In the genomic region with DNA sequence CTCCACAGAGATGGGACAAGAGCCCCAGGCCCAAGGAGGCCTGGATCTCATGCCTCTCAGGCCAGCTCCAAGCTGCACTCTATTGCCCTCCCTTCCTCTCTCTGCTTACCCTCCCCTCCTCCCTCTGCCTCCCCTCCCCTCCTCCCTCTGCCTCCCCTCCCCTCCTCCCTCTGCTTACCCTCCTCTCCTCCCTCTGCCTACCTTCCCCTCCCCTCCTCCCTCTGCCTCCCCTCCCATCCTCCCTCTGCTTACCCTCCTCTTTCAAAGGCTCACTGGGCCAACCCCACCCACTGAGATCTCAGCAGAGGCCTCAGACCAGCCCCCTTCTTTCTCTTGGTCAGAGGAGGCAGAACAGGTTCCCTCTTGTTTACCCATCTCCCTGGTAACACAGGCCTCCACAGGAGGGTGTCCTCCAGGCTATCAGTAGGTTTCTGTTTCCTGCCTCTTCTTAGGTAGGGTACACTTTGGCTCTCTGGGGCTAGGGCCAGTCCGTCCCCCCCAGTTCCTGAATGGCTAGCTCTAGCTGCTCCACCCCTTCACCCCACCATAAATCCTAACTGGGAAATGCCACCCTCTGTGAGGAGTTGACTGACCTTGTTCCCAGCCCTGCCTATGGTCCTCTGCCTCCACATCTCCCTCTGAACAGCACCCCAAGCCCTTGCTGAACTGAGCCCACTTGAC, we compare ENCODE assay signal across 8 mouse cellular contexts. TPM values are rescaled to one million over a fixed set of nuclear protein-coding genes. Genes with fewer than 3 reads are reported as not detected.
A peak's percentile ranks its signal among the peaks of the same experiment; 100 is the strongest.
DNase-seq lines count a peak whose midpoint lies in the region; ATAC-seq and TF ChIP-seq lines count a peak whose summit lies in the region.

No protein-coding gene starts in this region.

- H3K9me3 ChIP-seq in heart, embryonic 10.5 days: no peaks in the 10 kb centered on the region
- H3K9me3 ChIP-seq in kidney, postnatal 0 days (replicated peaks; ENCODE audit: low read length): no peaks in the 10 kb centered on the region

- H3K36me3 ChIP-seq in heart, embryonic 10.5 days: peaks cover 17% of the 10 kb centered on the region
- peaks cover 3% of the 10 kb centered on the region for H3K36me3 ChIP-seq in kidney, postnatal 0 days (ENCODE audit: insufficient read depth, low read length)

- WGBS in heart, embryonic 10.5 days: 13% methylated on average over 1 of the region's 1 CpGs
- WGBS in kidney, postnatal 0 days: 24% methylated on average over 1 of the region's 1 CpGs

- no peak overlapping the region for H3K4me2 ChIP-seq in kidney, postnatal 0 days (ENCODE audit: low read length)

- peak overlapping the region; percentile 82 for H3K27ac ChIP-seq in heart, embryonic 10.5 days
- peak overlapping the region; percentile 82 for H3K27ac ChIP-seq in kidney, postnatal 0 days

- peaks cover 51% of the 10 kb centered on the region for H3K4me1 ChIP-seq in heart, embryonic 10.5 days
- 0 out of 2 replicates have a peak, but pooled peaks cover 8% of the 10 kb centered on the region for H3K4me1 ChIP-seq in kidney, postnatal 0 days (replicated peaks; ENCODE audit: insufficient read depth, low read length)

- H3K9ac ChIP-seq in kidney, postnatal 0 days (ENCODE audit: low read depth, low read length): no peak overlapping the region

- H3K27me3 ChIP-seq in heart, embryonic 10.5 days (ENCODE audit: insufficient read depth, poor library complexity, severe bottlenecking): no peaks in the 10 kb centered on the region
- no peaks in the 10 kb centered on the region for H3K27me3 ChIP-seq in kidney, postnatal 0 days (ENCODE audit: insufficient read depth, low read length)

- intact Hi-C loops in heart, postnatal 10 days (cut with DNase I): loop anchor here (5.0 kb wide), 3 partner anchors 77 to 112 kb away; no protein-coding TSS in a partner anchor
- intact Hi-C loops in gastrocnemius, postnatal 14 days (cut with DNase I; ENCODE audit: low total_unique reads): loop anchor here (10.0 kb wide), 1 partner anchor 100 kb away; a partner anchor contains a TSS

- TF ChIP-seq CTCF in kidney, postnatal 0 days (IDR thresholded peaks at IDR 0.05; ENCODE audit: low read depth): 0 out of 2 replicates have a peak, but pooled peaks have one; percentile 1

- peak overlapping the region; percentile 1; the same call in 1 of the 2 replicates for H3K4me3 ChIP-seq in heart, embryonic 10.5 days
- no peak overlapping the region for H3K4me3 ChIP-seq in kidney, postnatal 0 days (replicated peaks; ENCODE audit: low read depth, low read length)

- peak; percentile 90 for DNase-seq in heart, embryonic 10.5 days (ENCODE audit: low spot score)
- DNase-seq in heart, postnatal 10 days: no peak
- DNase-seq in embryo, embryonic 11 days: peak; percentile 58
- peak; percentile 80 for DNase-seq in kidney, postnatal 0 days (ENCODE audit: low spot score)
- DNase-seq in lung, postnatal 4 days: peak; percentile 43 to 65
- DNase-seq in right cerebral cortex, postnatal 25 days: no peak
- DNase-seq in adrenal gland, adult 2 months: no peak
- DNase-seq in gastrocnemius, postnatal 14 days: no peak

- peak; percentile 77 for ATAC-seq in kidney, postnatal 0 days (replicated peaks; ENCODE audit: low FRiP score, low read depth)

RNA-seq across cellular contexts. Expression of a gene that starts 17.7 kb away (rescaled TPM):
- 23.0 and 28.5 TPM in 2 replicates for polyA plus RNA-seq in heart, embryonic 10.5 days (2016; fragmentation: Nextera tagmentation; extraction: Ambion mirVana)
- 10 to 100 TPM; 14.0 to 15.5 TPM for total RNA-seq in heart, postnatal 10 days (2021)
- polyA plus RNA-seq in kidney, postnatal 0 days (2015; fragmentation: Nextera tagmentation; extraction: Ambion mirVana): 21.4 and 24.9 TPM in 2 replicates
- 10 to 100 TPM; 19.5 to 19.8 TPM for total RNA-seq in adrenal gland, adult 2 months (2021)
- 12.5 and 15.6 TPM in 2 replicates for polyA plus RNA-seq in adrenal gland, adult 2 months (2012; rRNA removed)
- total RNA-seq in gastrocnemius, postnatal 14 days (2021): 10 to 100 TPM in 1 of 2 experiments, 1 to 10 TPM in 1; 9.5 to 10.2 TPM

RNA-seq across cellular contexts. Expression of a gene that starts 20.5 kb away (rescaled TPM):
- 552 and 644 TPM in 2 replicates for polyA plus RNA-seq in heart, embryonic 10.5 days (2016; fragmentation: Nextera tagmentation; extraction: Ambion mirVana)
- total RNA-seq in heart, postnatal 10 days (2021): 100 to 1,000 TPM; 119 to 132 TPM
- 199 and 202 TPM in 2 replicates for polyA plus RNA-seq in kidney, postnatal 0 days (2015; fragmentation: Nextera tagmentation; extraction: Ambion mirVana)
- 100 to 1,000 TPM; 326 to 471 TPM for total RNA-seq in adrenal gland, adult 2 months (2021)
- polyA plus RNA-seq in adrenal gland, adult 2 months (2012; rRNA removed): 1,307 and 1,375 TPM in 2 replicates
- total RNA-seq in gastrocnemius, postnatal 14 days (2021): 10 to 100 TPM; 57.0 to 63.3 TPM

RNA-seq across cellular contexts. Expression of a gene that starts 47.2 kb away (rescaled TPM):
- polyA plus RNA-seq in heart, embryonic 10.5 days (2016; fragmentation: Nextera tagmentation; extraction: Ambion mirVana): 0.63 and 1.3 TPM in 2 replicates
- total RNA-seq in heart, postnatal 10 days (2021): not detected
- polyA plus RNA-seq in kidney, postnatal 0 days (2015; fragmentation: Nextera tagmentation; extraction: Ambion mirVana): 0.45 and 0.47 TPM in 2 replicates
- total RNA-seq in adrenal gland, adult 2 months (2021): not detected
- polyA plus RNA-seq in adrenal gland, adult 2 months (2012; rRNA removed): 0.24 TPM in 1 of 2 replicates, not detected in the other
- total RNA-seq in gastrocnemius, postnatal 14 days (2021): not detected

RNA-seq across cellular contexts. Expression of a gene that starts 48.0 kb away (rescaled TPM):
- polyA plus RNA-seq in heart, embryonic 10.5 days (2016; fragmentation: Nextera tagmentation; extraction: Ambion mirVana): 0.99 and 1.1 TPM in 2 replicates
- total RNA-seq in heart, postnatal 10 days (2021): 1 to 10 TPM; 1.5 to 2.0 TPM
- polyA plus RNA-seq in kidney, postnatal 0 days (2015; fragmentation: Nextera tagmentation; extraction: Ambion mirVana): 2.2 and 2.4 TPM in 2 replicates
- total RNA-seq in adrenal gland, adult 2 months (2021): under 1 TPM; 0.92 to 0.97 TPM
- 0.36 and 0.73 TPM in 2 replicates for polyA plus RNA-seq in adrenal gland, adult 2 months (2012; rRNA removed)
- total RNA-seq in gastrocnemius, postnatal 14 days (2021): under 1 TPM; 0.31 to 0.49 TPM

Comparison
In these comparisons a context has a peak if more than half of its experiments do, and no peak if none do; other contexts are left out.
1. DNase-seq: peak in heart, embryonic 10.5 days (single experiment), embryo, embryonic 11 days (single experiment), kidney, postnatal 0 days (single experiment) and lung, postnatal 4 days (2 of 2); none in heart, postnatal 10 days (0 of 2), right cerebral cortex, postnatal 25 days (single experiment), adrenal gland, adult 2 months (single experiment) and gastrocnemius, postnatal 14 days (single experiment).